Mouse (Mus musculus) cerebellum, adult 9-11 months (tissue): ENCODE measurements around the gene Cd4.
"Not testable (repeated sequence)": the region's sequence is repeated elsewhere in the genome, so short reads cannot be mapped to it uniquely, and the experiment has no call there.

ENCODE experiments used
- DNase-seq: peaks from one replicate; pipeline ENCODE4 v3.0.0; 2022

Gene Cd4

GRCm38 (mm10) chr6:124915160-124915941 lies 27.3 kb upstream of the Cd4 start:
- peak; percentile 70 for DNase-seq

GRCm38 (mm10) chr6:124914511-124914910 lies 26.5 kb upstream of the Cd4 start:
- DNase-seq: peak; percentile 46

GRCm38 (mm10) chr6:124913721-124914285 lies 25.8 kb upstream of the Cd4 start:
- peak; percentile 53 for DNase-seq

- DNase-seq: peak; percentile 50
Measured at GRCm38 (mm10) chr6:124913214-124913613, 25.2 kb upstream of the Cd4 start.

- DNase-seq: peak; percentile 11
Measured at GRCm38 (mm10) chr6:124911533-124912218, 23.7 kb upstream of the Cd4 start, which contains the start of gene Lag3. Gene Lag3, minus strand, starts transcription at chr6:124911705.

- DNase-seq: peak; percentile 45
Measured at GRCm38 (mm10) chr6:124910032-124910431, 22.0 kb upstream of the Cd4 start.

GRCm38 (mm10) chr6:124907767-124908166 lies 19.7 kb upstream of the Cd4 start:
- no peak for DNase-seq

GRCm38 (mm10) chr6:124904991-124905860 lies 17.2 kb upstream of the Cd4 start:
- DNase-seq: peak; percentile 64

- peak; percentile 89 for DNase-seq
Measured at GRCm38 (mm10) chr6:124904161-124904981, 16.4 kb upstream of the Cd4 start.

- peak; percentile 97 for DNase-seq
Measured at GRCm38 (mm10) chr6:124903580-124904151, 15.6 kb upstream of the Cd4 start.

- peak; percentile 20 for DNase-seq
Measured at GRCm38 (mm10) chr6:124901851-124902250, 13.8 kb upstream of the Cd4 start.

- peak; percentile 60 for DNase-seq
Measured at GRCm38 (mm10) chr6:124900801-124901480, 12.9 kb upstream of the Cd4 start.

GRCm38 (mm10) chr6:124900056-124900800 lies 12.2 kb upstream of the Cd4 start:
- DNase-seq: peak; percentile 67

GRCm38 (mm10) chr6:124898359-124898758 lies 10.3 kb upstream of the Cd4 start:
- no peak for DNase-seq

GRCm38 (mm10) chr6:124894113-124894512 lies 6.1 kb upstream of the Cd4 start:
- not testable (repeated sequence) for DNase-seq

GRCm38 (mm10) chr6:124890997-124891396 lies 3.0 kb upstream of the Cd4 start:
- no peak for DNase-seq

GRCm38 (mm10) chr6:124888555-124889125 lies 619 bp upstream of the Cd4 start:
- no peak for DNase-seq

GRCm38 (mm10) chr6:124885956-124886381 lies 2.1 kb downstream of the Cd4 start:
- peak; percentile 16 for DNase-seq

GRCm38 (mm10) chr6:124884714-124885500 lies 3.1 kb downstream of the Cd4 start:
- peak; percentile 86 for DNase-seq
